Mouse (Mus musculus): Measurements from ENCODE around the gene Nhp2. TPM values are rescaled to one million over a fixed set of nuclear protein-coding genes. Genes with fewer than 3 reads are reported as not detected.

The Nhp2 gene
- polyA plus RNA-seq, 1 experiment from 2014 or later: 122 TPM

GRCm38 (mm10) chr11:51643202-51643601 is 23.7 kb downstream of the Nhp2 start:
- Histone ChIP-seq H3K4me1 (peaks cover 12% of the 10 kb centered on the region), H3K36me3 (0 out of 2 replicates have a peak, but pooled peaks cover 5% of the 10 kb centered on the region), H3K27me3 (replicated peaks) (no peaks in the 10 kb centered on the region), H3K27ac (no peak overlapping the region), H3K4me2 (replicated peaks) (no peak overlapping the region), H3K9me3 (no peaks in the 10 kb centered on the region), H3K4me3 (no peak overlapping the region), H3K9ac (no peak overlapping the region)
- WGBS: 86% methylated on average over 9 of the region's 9 CpGs
- ATAC-seq (ENCODE audit: low FRiP score, low read depth): no peak

- no peak for ATAC-seq (ENCODE audit: low FRiP score, low read depth)
- H3K9ac ChIP-seq: no peak overlapping the region
- 0 out of 2 replicates have a peak, but pooled peaks cover 5% of the 10 kb centered on the region for H3K36me3 ChIP-seq
- no peaks in the 10 kb centered on the region for H3K9me3 ChIP-seq
- H3K27me3 ChIP-seq (replicated peaks): no peaks in the 10 kb centered on the region
- 73% methylated on average over 15 of the region's 15 CpGs for WGBS
- H3K4me1 ChIP-seq: peaks cover 16% of the 10 kb centered on the region
- H3K27ac ChIP-seq: no peak overlapping the region
- no peak overlapping the region; the same call in 1 of the 2 replicates for H3K4me2 ChIP-seq (replicated peaks)
- H3K4me3 ChIP-seq: no peak overlapping the region
Measured at GRCm38 (mm10) chr11:51643761-51644160, 24.2 kb downstream of the Nhp2 start.

DNA sequence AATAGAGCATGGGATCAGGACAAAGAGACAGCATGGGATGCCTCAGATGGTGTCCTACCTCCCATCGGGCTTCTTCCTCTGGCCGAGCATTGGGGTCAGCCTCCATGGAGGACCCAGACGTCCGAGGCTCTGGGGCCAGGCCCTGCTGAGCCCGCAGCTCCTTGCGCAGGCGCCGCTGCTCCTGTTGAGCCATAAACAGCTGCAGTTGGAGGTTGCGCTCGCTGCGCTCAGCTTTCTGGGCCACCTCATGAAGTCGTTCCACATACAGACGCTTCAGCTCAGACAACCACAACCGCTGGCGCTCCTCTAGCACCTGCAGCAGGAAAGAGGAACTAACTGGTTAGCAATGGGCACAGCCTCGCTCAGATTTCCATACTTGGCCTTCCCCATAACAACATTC is 24.7 kb downstream of the Nhp2 start:
- H3K4me2 ChIP-seq (replicated peaks): no peak overlapping the region
- 75% methylated on average over 16 of the region's 16 CpGs for WGBS
- no peak overlapping the region for H3K27ac ChIP-seq

GRCm38 (mm10) chr11:51645293-51645692 is 25.8 kb downstream of the Nhp2 start:
- no peak overlapping the region for H3K27ac ChIP-seq
- H3K9me3 ChIP-seq: no peaks in the 10 kb centered on the region
- H3K4me1 ChIP-seq: peaks cover 32% of the 10 kb centered on the region
- no peak overlapping the region for H3K9ac ChIP-seq
- H3K27me3 ChIP-seq (replicated peaks): peaks cover 14% of the 10 kb centered on the region
- H3K4me2 ChIP-seq (replicated peaks): no peak overlapping the region
- ATAC-seq (ENCODE audit: low FRiP score, low read depth): no peak
- WGBS: 93% methylated on average over 13 of the region's 13 CpGs
- H3K36me3 ChIP-seq: 0 out of 2 replicates have a peak, but pooled peaks cover 5% of the 10 kb centered on the region
- H3K4me3 ChIP-seq: no peak overlapping the region

More for the DNA sequence above, 24.7 kb downstream of the Nhp2 start:
- no peak overlapping the region for H3K9ac ChIP-seq
- no peak for ATAC-seq (ENCODE audit: low FRiP score, low read depth)
- peaks cover 3% of the 10 kb centered on the region; the same call in 1 of the 2 replicates for H3K27me3 ChIP-seq (replicated peaks)
- no peaks in the 10 kb centered on the region for H3K9me3 ChIP-seq
- 0 out of 2 replicates have a peak, but pooled peaks cover 5% of the 10 kb centered on the region for H3K36me3 ChIP-seq
- peaks cover 21% of the 10 kb centered on the region for H3K4me1 ChIP-seq
- H3K4me3 ChIP-seq: no peak overlapping the region

DNA sequence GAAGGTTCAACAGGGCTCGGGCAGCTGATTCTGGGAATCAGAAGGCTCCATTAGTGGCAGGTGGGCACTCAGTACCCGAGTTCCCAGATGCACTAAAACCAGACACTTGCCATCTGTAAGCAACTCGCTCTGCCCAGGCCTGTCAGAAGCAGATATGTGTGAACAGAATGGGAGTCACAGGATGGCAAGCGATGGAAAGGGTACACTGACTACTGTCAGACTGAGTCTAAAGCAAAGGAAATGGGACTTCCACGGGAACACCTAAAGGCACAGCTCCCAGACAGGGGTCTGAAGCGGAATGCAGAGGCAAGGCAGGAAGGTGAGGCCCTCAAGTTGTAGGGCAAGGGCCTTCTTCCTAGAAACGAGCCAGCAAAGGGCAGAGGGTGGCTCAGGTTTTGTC is 26.7 kb downstream of the Nhp2 start:
- Histone ChIP-seq H3K4me3 (no peak overlapping the region), H3K9me3 (no peaks in the 10 kb centered on the region), H3K27ac (no peak overlapping the region), H3K27me3 (replicated peaks) (peaks cover 21% of the 10 kb centered on the region), H3K36me3 (0 out of 2 replicates have a peak, but pooled peaks cover 5% of the 10 kb centered on the region), H3K4me2 (replicated peaks) (no peak overlapping the region), H3K4me1 (peaks cover 37% of the 10 kb centered on the region), H3K9ac (no peak overlapping the region)
- no peak for ATAC-seq (ENCODE audit: low FRiP score, low read depth)
- WGBS: 84% methylated on average over 7 of the region's 7 CpGs

DNA sequence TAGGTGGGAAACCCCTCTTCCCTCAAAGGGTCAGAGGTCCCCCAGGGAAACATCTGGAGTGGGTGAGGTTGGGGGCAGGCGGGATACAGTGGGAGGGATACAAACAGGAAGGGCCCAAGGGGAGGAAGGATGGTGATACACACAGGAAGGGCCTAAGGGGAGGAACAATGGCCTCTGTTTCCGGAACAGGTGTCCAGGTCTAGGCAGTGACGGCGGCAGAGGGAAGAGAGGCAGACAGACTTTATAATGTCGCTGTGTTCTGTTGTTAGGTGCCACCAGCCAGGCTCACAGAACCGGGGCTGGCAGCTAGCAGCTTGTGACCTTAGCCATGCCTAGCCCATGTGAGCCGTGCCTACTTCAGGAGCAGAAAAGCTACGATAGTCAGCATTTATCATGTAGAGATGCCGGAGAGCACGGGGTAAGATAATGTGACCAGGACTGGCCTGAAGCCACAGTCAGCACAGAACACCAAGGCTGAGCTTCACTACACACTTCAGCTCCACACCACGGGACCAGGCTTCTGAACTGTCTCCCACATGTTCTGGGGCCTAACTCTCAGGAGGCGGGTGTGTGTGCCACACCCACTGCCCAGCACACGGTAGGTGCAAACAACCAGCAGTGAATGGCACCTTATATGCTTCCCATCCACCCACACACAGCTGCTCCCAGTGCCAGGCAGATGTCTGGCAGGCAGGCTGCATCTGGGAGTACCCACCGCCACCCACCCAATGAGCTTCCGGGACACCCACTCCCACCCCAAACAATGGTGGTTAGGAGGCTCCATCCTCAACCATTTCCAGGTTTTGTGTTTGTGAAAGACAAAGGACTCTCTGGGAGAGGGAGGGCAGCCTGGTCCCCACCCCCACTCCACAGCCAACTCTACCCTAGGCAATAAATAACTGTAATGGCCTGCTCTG is 27.5 kb downstream of the Nhp2 start:
- H3K9ac ChIP-seq: no peak overlapping the region
- no peak overlapping the region for H3K27ac ChIP-seq
- H3K36me3 ChIP-seq: 0 out of 2 replicates have a peak, but pooled peaks cover 5% of the 10 kb centered on the region
- peaks cover 24% of the 10 kb centered on the region for H3K27me3 ChIP-seq (replicated peaks)
- WGBS: 65% methylated on average over 15 of the region's 15 CpGs
- H3K4me2 ChIP-seq (replicated peaks): 0 out of 2 replicates have a peak overlapping the region, but pooled peaks have one; percentile 0
- peaks cover 37% of the 10 kb centered on the region for H3K4me1 ChIP-seq
- H3K9me3 ChIP-seq: no peaks in the 10 kb centered on the region
- H3K4me3 ChIP-seq: no peak overlapping the region
- no peak for ATAC-seq (ENCODE audit: low FRiP score, low read depth)

DNA sequence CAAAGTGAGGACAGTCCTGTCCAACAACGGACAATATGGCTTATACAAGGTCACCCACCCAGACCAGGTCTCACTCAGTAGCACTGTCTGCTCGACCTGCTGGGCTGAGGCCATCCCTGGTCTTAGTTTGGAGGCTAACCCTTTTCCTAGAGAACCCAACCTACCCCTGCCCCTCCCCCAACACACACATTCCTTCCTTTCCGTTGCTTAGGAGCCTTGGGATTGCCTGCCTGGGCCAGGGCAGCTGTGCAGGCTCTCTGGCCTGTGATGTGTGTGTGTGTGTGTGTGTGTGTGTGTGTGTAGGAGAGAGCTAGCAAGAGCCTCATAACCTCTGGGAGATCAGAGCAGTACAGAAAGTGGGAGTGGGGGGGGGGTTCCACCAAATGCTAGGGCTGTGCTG is 29.0 kb downstream of the Nhp2 start:
- peak overlapping the region; percentile 87 for H3K4me2 ChIP-seq (replicated peaks)
- no peaks in the 10 kb centered on the region for H3K9me3 ChIP-seq
- H3K36me3 ChIP-seq: 0 out of 2 replicates have a peak, but pooled peaks cover under 1% of the 10 kb centered on the region
- ATAC-seq (ENCODE audit: low FRiP score, low read depth): peak; percentile 35
- H3K27ac ChIP-seq: no peak overlapping the region
- peak overlapping the region; percentile 18; the same call in 1 of the 2 replicates for H3K9ac ChIP-seq
- H3K4me1 ChIP-seq: peaks cover 37% of the 10 kb centered on the region
- 10% methylated on average over 3 of the region's 3 CpGs for WGBS
- peak overlapping the region; percentile 15; the same call in 1 of the 2 replicates for H3K4me3 ChIP-seq
- peaks cover 24% of the 10 kb centered on the region for H3K27me3 ChIP-seq (replicated peaks)

DNA sequence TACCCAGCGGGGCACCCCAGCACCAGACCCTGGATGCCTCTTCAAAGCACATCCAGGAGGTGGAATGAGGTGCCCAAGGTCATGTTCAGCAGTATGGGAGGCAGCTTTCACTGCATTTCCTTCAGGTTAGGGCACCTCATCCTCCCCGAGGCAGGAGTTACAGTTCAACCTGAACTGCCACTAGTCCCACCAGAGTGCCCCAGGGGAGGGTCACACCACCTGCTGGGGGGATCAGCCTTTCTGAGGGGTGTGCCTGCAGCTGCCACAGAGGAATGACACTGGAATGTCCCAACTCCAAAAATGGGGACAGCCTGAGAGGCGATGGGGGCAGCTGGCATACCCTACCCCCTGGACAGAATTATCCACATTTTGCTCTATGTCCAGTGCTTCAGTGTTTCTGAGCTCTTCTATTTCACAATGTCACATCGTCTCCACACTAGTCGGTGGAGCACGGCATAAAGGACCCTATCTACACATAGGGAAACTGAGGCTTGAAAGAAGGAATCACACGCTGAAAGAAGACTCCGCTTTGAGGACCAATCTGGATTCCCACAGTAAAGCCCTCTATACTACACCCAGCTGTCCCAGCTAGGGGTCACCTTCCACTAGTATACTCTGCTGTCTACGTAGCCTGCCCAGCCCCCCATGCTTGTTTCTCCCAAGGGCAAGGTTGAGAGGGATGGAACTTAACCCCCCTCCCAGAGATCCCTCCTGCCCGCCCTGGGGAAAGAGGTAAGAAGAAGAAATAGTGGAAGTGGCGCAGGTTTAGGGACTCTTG is 29.8 kb downstream of the Nhp2 start:
- no peak for ATAC-seq (ENCODE audit: low FRiP score, low read depth)
- Histone ChIP-seq H3K9me3 (no peaks in the 10 kb centered on the region), H3K9ac (peak overlapping the region; percentile 52), H3K27me3 (replicated peaks) (peaks cover 24% of the 10 kb centered on the region), H3K4me2 (replicated peaks) (peak overlapping the region; percentile 87), H3K27ac (no peak overlapping the region), H3K4me3 (peak overlapping the region; percentile 47), H3K36me3 (no peaks in the 10 kb centered on the region), H3K4me1 (peaks cover 37% of the 10 kb centered on the region)
- 23% methylated on average over 11 of the region's 11 CpGs for WGBS

DNA sequence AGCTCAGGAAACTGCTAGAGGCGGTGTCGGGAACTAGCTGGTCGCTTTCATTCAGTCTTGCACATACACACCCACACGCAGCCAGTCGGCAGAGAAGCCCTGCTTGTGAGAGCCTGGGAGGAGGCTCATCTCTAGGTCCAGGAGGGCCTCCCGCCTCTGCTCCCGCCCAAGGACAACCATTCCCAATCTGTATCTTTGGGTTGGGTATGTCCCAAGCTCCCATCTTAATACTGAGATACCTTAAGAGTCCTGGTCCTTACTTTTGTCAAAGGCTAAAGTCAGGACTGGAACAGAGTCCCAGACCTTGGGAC is 30.3 kb downstream of the Nhp2 start:
- Histone ChIP-seq H3K27ac (no peak overlapping the region), H3K9me3 (no peaks in the 10 kb centered on the region), H3K27me3 (replicated peaks) (peaks cover 24% of the 10 kb centered on the region), H3K4me1 (peaks cover 37% of the 10 kb centered on the region), H3K4me3 (peak overlapping the region; percentile 47), H3K4me2 (replicated peaks) (peak overlapping the region; percentile 87), H3K9ac (peak overlapping the region; percentile 52), H3K36me3 (no peaks in the 10 kb centered on the region)
- ATAC-seq (ENCODE audit: low FRiP score, low read depth): no peak
- WGBS: 4% methylated on average over 7 of the region's 7 CpGs

DNA sequence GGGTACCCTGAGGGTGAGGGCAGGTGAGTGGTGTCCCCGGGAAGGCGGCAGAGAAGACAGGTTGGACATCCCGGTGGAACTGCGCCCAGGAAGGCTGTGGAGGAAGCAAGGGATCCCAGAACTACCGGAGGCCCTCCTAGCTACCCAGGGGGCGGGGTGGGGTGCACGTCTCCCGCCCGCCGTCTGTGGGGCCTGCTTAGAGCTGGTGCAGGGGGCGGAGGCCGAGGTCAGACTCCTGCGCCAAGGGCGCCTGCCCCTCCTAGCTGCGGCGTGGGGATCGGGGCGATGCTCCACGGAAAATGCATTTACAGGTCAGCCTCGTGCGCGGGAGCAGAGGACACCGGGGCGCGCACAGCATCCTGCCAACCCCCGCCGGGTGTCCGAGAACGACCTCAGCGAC is 30.7 kb downstream of the Nhp2 start:
- under 1% methylated on average over 30 of the region's 30 CpGs for WGBS
- Histone ChIP-seq H3K9ac (peak overlapping the region; percentile 52), H3K36me3 (no peaks in the 10 kb centered on the region), H3K9me3 (no peaks in the 10 kb centered on the region), H3K4me3 (peak overlapping the region; percentile 47), H3K4me1 (peaks cover 37% of the 10 kb centered on the region), H3K27ac (no peak overlapping the region), H3K27me3 (replicated peaks) (peaks cover 24% of the 10 kb centered on the region), H3K4me2 (replicated peaks) (peak overlapping the region; percentile 87)
- no peak for ATAC-seq (ENCODE audit: low FRiP score, low read depth)

- no peak within 1 kb of the TSS for H3K27ac ChIP-seq
- H3K4me3 ChIP-seq: peak within 1 kb of the TSS; percentile 47
- H3K27me3 ChIP-seq (replicated peaks): peaks cover 24% of the 10 kb centered on the region
- H3K9me3 ChIP-seq: no peaks in the 10 kb centered on the region
- H3K4me2 ChIP-seq (replicated peaks): peak within 1 kb of the TSS; percentile 87
- peaks cover 37% of the 10 kb centered on the region for H3K4me1 ChIP-seq
- ATAC-seq (ENCODE audit: low FRiP score, low read depth): peak; percentile 37; the same call in 1 of the 2 replicates
- 1% methylated on average over 70 of the region's 70 CpGs for WGBS
- H3K9ac ChIP-seq: peak within 1 kb of the TSS; percentile 52
- no peaks in the 10 kb centered on the region for H3K36me3 ChIP-seq
Measured at GRCm38 (mm10) chr11:51650691-51651515, 31.4 kb downstream of the Nhp2 start, which contains the start of the genes N4bp3 and D930048N14Rik. N4bp3 (minus strand) TSS chr11:51650842. D930048N14Rik (plus strand) TSS chr11:51650954.
